Comparison of ENCODE assay signal across 13 mouse cellular contexts in genomic region chr7:142056601-142057061, GRCm38 (mm10). TPM values are rescaled to one million over a fixed set of nuclear protein-coding genes. Genes with fewer than 3 reads are reported as not detected.
DNase-seq lines count a peak whose midpoint lies in the region; ATAC-seq and TF ChIP-seq lines count a peak whose summit lies in the region.
"Had no signal": no experiment of that assay in that cellular context is flagged by ENCODE, and none has a peak within 500 bp of the region (broad histone marks: within the 10 kb centered on the region; RNA-seq: fewer than 3 reads in every experiment).

No protein-coding gene starts in this region.

- no peak for DNase-seq in liver, embryonic 11.5 days (ENCODE audit: low spot score)
- DNase-seq: adrenal gland, postnatal 25 days; right cerebral cortex, adult 18-20 months had no signal

- WGBS in liver, embryonic 12.5 days (ENCODE audit: insufficient replicate concordance): 83% methylated on average over 1 of the region's 1 CpGs
- 91% methylated on average over 1 of the region's 1 CpGs for WGBS in liver, embryonic 11.5 days
- 36% methylated on average over 1 of the region's 1 CpGs for WGBS in lung, embryonic 16.5 days
- WGBS in stomach, embryonic 16.5 days: 69% methylated on average over 1 of the region's 1 CpGs
- WGBS in midbrain, embryonic 16.5 days: 92% methylated on average over 1 of the region's 1 CpGs

- peaks cover 44% of the 10 kb centered on the region for H3K4me1 ChIP-seq in liver, embryonic 12.5 days
- peaks cover 19% of the 10 kb centered on the region for H3K4me1 ChIP-seq in liver, embryonic 11.5 days (replicated peaks; ENCODE audit: control insufficient read depth, insufficient read depth, low read length)
- H3K4me1 ChIP-seq in bone marrow macrophage, adult 2 months (ENCODE audit: control insufficient read depth, insufficient read depth, low read length): peaks cover 43% of the 10 kb centered on the region
- H3K4me1 ChIP-seq in lung, embryonic 16.5 days (replicated peaks; ENCODE audit: control insufficient read depth, insufficient read depth, low read length): peaks cover 14% of the 10 kb centered on the region
- H3K4me1 ChIP-seq in stomach, embryonic 16.5 days (ENCODE audit: control insufficient read depth, insufficient read depth, low read length): peaks cover 22% of the 10 kb centered on the region
- H3K4me1 ChIP-seq in midbrain, embryonic 16.5 days (ENCODE audit: control insufficient read depth, insufficient read depth, low read length): peaks cover 15% of the 10 kb centered on the region

- no peak for TF ChIP-seq POLR2A in bone marrow macrophage, adult 2 months (IDR thresholded peaks at IDR 0.05; ENCODE audit: borderline replicate concordance, low read depth, low read length)

- peak overlapping the region; percentile 49 for H3K27ac ChIP-seq in liver, embryonic 12.5 days
- H3K27ac ChIP-seq in liver, embryonic 11.5 days (ENCODE audit: low read depth, low read length): no peak overlapping the region
- peak overlapping the region; percentile 59 for H3K27ac ChIP-seq in bone marrow macrophage, adult 2 months (ENCODE audit: insufficient read depth, low read depth, low read length)
- peak overlapping the region; percentile 35 for H3K27ac ChIP-seq in lung, embryonic 16.5 days (ENCODE audit: low read length)
- H3K27ac ChIP-seq in stomach, embryonic 16.5 days (ENCODE audit: low read length): peak overlapping the region; percentile 76
- no peak overlapping the region for H3K27ac ChIP-seq in midbrain, embryonic 16.5 days (ENCODE audit: low read length)
- H3K27ac ChIP-seq: heart, embryonic 10.5 days; kidney, postnatal 0 days; limb, embryonic 15.5 days had no signal

- H3K27me3 ChIP-seq in liver, embryonic 12.5 days (replicated peaks): no peaks in the 10 kb centered on the region
- no peaks in the 10 kb centered on the region for H3K27me3 ChIP-seq in liver, embryonic 11.5 days (replicated peaks; ENCODE audit: control insufficient read depth, insufficient read depth, low read length)
- no peaks in the 10 kb centered on the region for H3K27me3 ChIP-seq in lung, embryonic 16.5 days (ENCODE audit: control insufficient read depth, insufficient read depth, low read depth, low read length)
- H3K27me3 ChIP-seq in stomach, embryonic 16.5 days (ENCODE audit: control insufficient read depth, insufficient read depth, low read length): no peaks in the 10 kb centered on the region
- H3K27me3 ChIP-seq in midbrain, embryonic 16.5 days (ENCODE audit: control insufficient read depth, insufficient read depth, low read depth, low read length): no peaks in the 10 kb centered on the region
- H3K27me3 ChIP-seq: limb, embryonic 15.5 days had no signal

- TF ChIP-seq CTCF in bone marrow macrophage, adult 2 months (IDR thresholded peaks at IDR 0.05; ENCODE audit: low read depth, low read length): no peak

- no peak overlapping the region for H3K4me3 ChIP-seq in liver, embryonic 12.5 days
- no peak overlapping the region for H3K4me3 ChIP-seq in liver, embryonic 11.5 days (ENCODE audit: low read depth, low read length)
- H3K4me3 ChIP-seq in bone marrow macrophage, adult 2 months (ENCODE audit: insufficient read depth, low read length): no peak overlapping the region
- no peak overlapping the region for H3K4me3 ChIP-seq in lung, embryonic 16.5 days (ENCODE audit: low read length)
- no peak overlapping the region for H3K4me3 ChIP-seq in stomach, embryonic 16.5 days (replicated peaks; ENCODE audit: low read length)
- H3K4me3 ChIP-seq in midbrain, embryonic 16.5 days (ENCODE audit: low read depth, low read length): no peak overlapping the region
- H3K4me3 ChIP-seq: heart, embryonic 10.5 days; limb, embryonic 15.5 days had no signal

- no peak overlapping the region for H3K9ac ChIP-seq in liver, embryonic 12.5 days
- no peak overlapping the region for H3K9ac ChIP-seq in liver, embryonic 11.5 days (ENCODE audit: low read depth, low read length)
- H3K9ac ChIP-seq in lung, embryonic 16.5 days (ENCODE audit: low read length): no peak overlapping the region
- 0 out of 2 replicates have a peak overlapping the region, but pooled peaks have one; percentile 4 for H3K9ac ChIP-seq in stomach, embryonic 16.5 days (ENCODE audit: low read length)
- no peak overlapping the region for H3K9ac ChIP-seq in midbrain, embryonic 16.5 days (ENCODE audit: low read depth, low read length)
- H3K9ac ChIP-seq: limb, embryonic 15.5 days had no signal

- peaks cover 69% of the 10 kb centered on the region for H3K36me3 ChIP-seq in liver, embryonic 12.5 days
- H3K36me3 ChIP-seq in liver, embryonic 11.5 days (ENCODE audit: control insufficient read depth, insufficient read depth, low read length): peaks cover 3% of the 10 kb centered on the region; the same call in 1 of the 2 replicates
- no peaks in the 10 kb centered on the region; the same call in 1 of the 2 replicates for H3K36me3 ChIP-seq in lung, embryonic 16.5 days (ENCODE audit: control insufficient read depth, insufficient read depth, low read length)
- no peaks in the 10 kb centered on the region for H3K36me3 ChIP-seq in stomach, embryonic 16.5 days (ENCODE audit: control insufficient read depth, insufficient read depth, low read length)
- H3K36me3 ChIP-seq in midbrain, embryonic 16.5 days (ENCODE audit: control insufficient read depth, insufficient read depth, low read length): no peaks in the 10 kb centered on the region

- H3K9me3 ChIP-seq in liver, embryonic 12.5 days (replicated peaks): no peaks in the 10 kb centered on the region
- H3K9me3 ChIP-seq in liver, embryonic 11.5 days (ENCODE audit: control insufficient read depth, low read length): no peaks in the 10 kb centered on the region
- no peaks in the 10 kb centered on the region for H3K9me3 ChIP-seq in lung, embryonic 16.5 days (ENCODE audit: control insufficient read depth, low read length)
- no peaks in the 10 kb centered on the region for H3K9me3 ChIP-seq in stomach, embryonic 16.5 days (replicated peaks; ENCODE audit: control insufficient read depth, low read length)
- no peaks in the 10 kb centered on the region for H3K9me3 ChIP-seq in midbrain, embryonic 16.5 days (replicated peaks; ENCODE audit: control insufficient read depth, low read length, poor library complexity, severe bottlenecking)
- H3K9me3 ChIP-seq: heart, embryonic 10.5 days; limb, embryonic 15.5 days had no signal

- no peak for ATAC-seq in liver, embryonic 12.5 days
- ATAC-seq in liver, embryonic 11.5 days (replicated peaks; ENCODE audit: low FRiP score): no peak
- ATAC-seq in lung, embryonic 16.5 days (ENCODE audit: low read depth): no peak
- ATAC-seq in stomach, embryonic 16.5 days (ENCODE audit: insufficient read depth, low FRiP score): peak; percentile 54; the same call in 1 of the 2 replicates
- ATAC-seq in erythroid progenitor cell, adult 5-6 weeks (replicated peaks; ENCODE audit: low FRiP score, poor library complexity, severe bottlenecking): no peak
- no peak for ATAC-seq in megakaryocyte-erythroid progenitor cell, adult 5-6 weeks (replicated peaks; ENCODE audit: low FRiP score, low TSS enrichment, poor library complexity, severe bottlenecking)
- no peak for ATAC-seq in midbrain, embryonic 16.5 days

- 0 out of 2 replicates have a peak overlapping the region, but pooled peaks have one; percentile 5 for H3K4me2 ChIP-seq in liver, embryonic 12.5 days
- H3K4me2 ChIP-seq in liver, embryonic 11.5 days: no peak overlapping the region
- no peak overlapping the region for H3K4me2 ChIP-seq in lung, embryonic 16.5 days (ENCODE audit: low read depth, low read length)
- no peak overlapping the region for H3K4me2 ChIP-seq in stomach, embryonic 16.5 days (ENCODE audit: low read depth, low read length)
- no peak overlapping the region for H3K4me2 ChIP-seq in midbrain, embryonic 16.5 days (ENCODE audit: low read length)
- H3K4me2 ChIP-seq: limb, embryonic 15.5 days had no signal

RNA-seq across cellular contexts. Expression of gene Mob2, which starts 4.2 kb away (rescaled TPM):
- 62.9 and 64.6 TPM in 2 replicates for polyA plus RNA-seq in liver, embryonic 12.5 days (2016; fragmentation: Nextera tagmentation; extraction: Ambion mirVana)
- polyA plus RNA-seq in liver, embryonic 11.5 days (2014; fragmentation: Nextera tagmentation; extraction: Ambion mirVana): 63.1 and 67.1 TPM in 2 replicates
- 29.5 and 37.0 TPM in 2 replicates for polyA plus RNA-seq in bone marrow macrophage, adult 2 months (2012; ENCODE audit: insufficient read depth, insufficient read length, missing spikeins)
- 76.3 and 83.9 TPM in 2 replicates for polyA plus RNA-seq in lung, embryonic 16.5 days (2015; fragmentation: Nextera tagmentation; extraction: Ambion mirVana)
- polyA plus RNA-seq in stomach, embryonic 16.5 days (2015; fragmentation: Nextera tagmentation; extraction: Ambion mirVana): 73.9 and 75.9 TPM in 2 replicates
- 74.6 and 92.6 TPM in 2 replicates for total RNA-seq in erythroid progenitor cell, adult 5-6 weeks (2015; ENCODE audit: low replicate concordance)
- 59.1 and 69.3 TPM in 2 replicates for total RNA-seq in erythroid progenitor cell, adult 5-6 weeks (2017; ENCODE audit: low replicate concordance)
- total RNA-seq in megakaryocyte-erythroid progenitor cell, adult 5-6 weeks (2014; fragmentation: Nextera tagmentation): 39.5 and 41.5 TPM in 2 replicates
- 36.2 and 37.3 TPM in 2 replicates for total RNA-seq in megakaryocyte-erythroid progenitor cell, adult 5-6 weeks (2017)
- 47.5 and 50.3 TPM in 2 replicates for polyA plus RNA-seq in midbrain, embryonic 16.5 days (2015; fragmentation: Nextera tagmentation; extraction: Ambion mirVana)

RNA-seq across cellular contexts. Expression of gene Dusp8, which starts 39.0 kb away (rescaled TPM):
- polyA plus RNA-seq in liver, embryonic 12.5 days (2016; fragmentation: Nextera tagmentation; extraction: Ambion mirVana): 7.4 and 7.5 TPM in 2 replicates
- 2.5 and 2.6 TPM in 2 replicates for polyA plus RNA-seq in liver, embryonic 11.5 days (2014; fragmentation: Nextera tagmentation; extraction: Ambion mirVana)
- 0.27 and 0.46 TPM in 2 replicates for polyA plus RNA-seq in bone marrow macrophage, adult 2 months (2012; ENCODE audit: insufficient read depth, insufficient read length, missing spikeins)
- 2.1 and 2.5 TPM in 2 replicates for polyA plus RNA-seq in lung, embryonic 16.5 days (2015; fragmentation: Nextera tagmentation; extraction: Ambion mirVana)
- polyA plus RNA-seq in stomach, embryonic 16.5 days (2015; fragmentation: Nextera tagmentation; extraction: Ambion mirVana): 6.4 TPM in 2 replicates
- total RNA-seq in erythroid progenitor cell, adult 5-6 weeks (2015; ENCODE audit: low replicate concordance): 21.6 and 23.5 TPM in 2 replicates
- 8.1 and 11.2 TPM in 2 replicates for total RNA-seq in erythroid progenitor cell, adult 5-6 weeks (2017; ENCODE audit: low replicate concordance)
- 0.25 TPM in 1 of 2 replicates, not detected in the other for total RNA-seq in megakaryocyte-erythroid progenitor cell, adult 5-6 weeks (2014; fragmentation: Nextera tagmentation)
- 0.04 and 1.1 TPM in 2 replicates for total RNA-seq in megakaryocyte-erythroid progenitor cell, adult 5-6 weeks (2017)
- 113 and 128 TPM in 2 replicates for polyA plus RNA-seq in midbrain, embryonic 16.5 days (2015; fragmentation: Nextera tagmentation; extraction: Ambion mirVana)

Comparison
In these comparisons a context has a peak if more than half of its experiments do, and no peak if none do; other contexts are left out.
1. H3K27ac ChIP-seq: peak in liver, embryonic 12.5 days (single experiment), bone marrow macrophage, adult 2 months (single experiment), lung, embryonic 16.5 days (single experiment) and stomach, embryonic 16.5 days (single experiment); none in liver, embryonic 11.5 days (single experiment) and midbrain, embryonic 16.5 days (single experiment).
2. RNA of gene Dusp8, which starts 39.0 kb away (polyA plus RNA-seq): 113 to 128 TPM in midbrain, embryonic 16.5 days; 7.4 to 7.5 TPM in liver, embryonic 12.5 days, 6.4 TPM in stomach, embryonic 16.5 days, 2.5 to 2.6 TPM in liver, embryonic 11.5 days, 2.1 to 2.5 TPM in lung, embryonic 16.5 days and 0.27 to 0.46 TPM in bone marrow macrophage, adult 2 months; every median in the first group is over 10 times any median in the second.